Mouse (Mus musculus): ENCODE measurements around the gene Scp2. TPM values are rescaled to one million over a fixed set of nuclear protein-coding genes. Genes with fewer than 3 reads are reported as not detected.

The Scp2 gene
- total and polyA plus RNA-seq, 3 experiments = 235 to 357 (median 303) TPM

GRCm38 (mm10) chr4:108077224-108077955, 67.4 kb downstream of the Scp2 start:
- no peak for DNase-seq
- Histone ChIP-seq H3K4me1 (ENCODE audit: control insufficient read depth, insufficient read depth, low read length) (no peaks in the 10 kb centered on the region), H3K27ac (no peak overlapping the region), H3K9ac (ENCODE audit: low read depth, low read length) (no peak overlapping the region), H3K79me2 (replicated peaks; ENCODE audit: control insufficient read depth, insufficient read depth, low read length) (no peaks in the 10 kb centered on the region), H3K36me3 (ENCODE audit: control insufficient read depth, insufficient read depth, low read length) (no peaks in the 10 kb centered on the region), H3K4me3 (no peak overlapping the region), H3K27me3 (ENCODE audit: control insufficient read depth, insufficient read depth, low read length) (no peaks in the 10 kb centered on the region)
- no peak for TF ChIP-seq POLR2A (IDR thresholded peaks at IDR 0.05; ENCODE audit: insufficient read depth, low read depth, low read length)
- TF ChIP-seq EP300 (IDR thresholded peaks at IDR 0.05; ENCODE audit: insufficient read depth, low read depth, low read length) = no peak
- no peak for TF ChIP-seq CTCF (IDR thresholded peaks at IDR 0.05)
- intact Hi-C loops (cut with DNase I) = loop anchor here (10.0 kb wide), 1 partner anchor 247 kb away; the partner anchor contains the start of gene Coa7
- WGBS = 73% methylated on average over 3 of the region's 3 CpGs

GRCm38 (mm10) chr4:108074204-108074823, 70.5 kb downstream of the Scp2 start:
- Histone ChIP-seq H3K4me3 (no peak overlapping the region), H3K27me3 (ENCODE audit: control insufficient read depth, insufficient read depth, low read length) (no peaks in the 10 kb centered on the region), H3K79me2 (replicated peaks; ENCODE audit: control insufficient read depth, insufficient read depth, low read length) (no peaks in the 10 kb centered on the region), H3K27ac (no peak overlapping the region), H3K4me1 (ENCODE audit: control insufficient read depth, insufficient read depth, low read length) (no peaks in the 10 kb centered on the region), H3K36me3 (ENCODE audit: control insufficient read depth, insufficient read depth, low read length) (peaks cover 8% of the 10 kb centered on the region), H3K9ac (ENCODE audit: low read depth, low read length) (no peak overlapping the region)
- 93% methylated on average over 3 of the region's 3 CpGs for WGBS
- DNase-seq = no peak
- no peak for TF ChIP-seq POLR2A (IDR thresholded peaks at IDR 0.05; ENCODE audit: insufficient read depth, low read depth, low read length)
- no peak for TF ChIP-seq CTCF (IDR thresholded peaks at IDR 0.05)
- no peak for TF ChIP-seq EP300 (IDR thresholded peaks at IDR 0.05; ENCODE audit: insufficient read depth, low read depth, low read length)
- intact Hi-C loops (cut with DNase I) = loop anchor here (5.0 to 10.0 kb wide), 2 partner anchors 43 to 250 kb away; partner anchors contain the start of gene Coa7

- no peak for TF ChIP-seq EP300 (IDR thresholded peaks at IDR 0.05; ENCODE audit: insufficient read depth, low read depth, low read length)
- no peak for TF ChIP-seq POLR2A (IDR thresholded peaks at IDR 0.05; ENCODE audit: insufficient read depth, low read depth, low read length)
- no peak for TF ChIP-seq CTCF (IDR thresholded peaks at IDR 0.05)
- intact Hi-C loops (cut with DNase I) = loop anchor here (5.0 to 10.0 kb wide), 2 partner anchors 45 to 253 kb away; partner anchors contain the start of gene Coa7
Measured at GRCm38 (mm10) chr4:108072086-108072485, 72.7 kb downstream of the Scp2 start.

DNA sequence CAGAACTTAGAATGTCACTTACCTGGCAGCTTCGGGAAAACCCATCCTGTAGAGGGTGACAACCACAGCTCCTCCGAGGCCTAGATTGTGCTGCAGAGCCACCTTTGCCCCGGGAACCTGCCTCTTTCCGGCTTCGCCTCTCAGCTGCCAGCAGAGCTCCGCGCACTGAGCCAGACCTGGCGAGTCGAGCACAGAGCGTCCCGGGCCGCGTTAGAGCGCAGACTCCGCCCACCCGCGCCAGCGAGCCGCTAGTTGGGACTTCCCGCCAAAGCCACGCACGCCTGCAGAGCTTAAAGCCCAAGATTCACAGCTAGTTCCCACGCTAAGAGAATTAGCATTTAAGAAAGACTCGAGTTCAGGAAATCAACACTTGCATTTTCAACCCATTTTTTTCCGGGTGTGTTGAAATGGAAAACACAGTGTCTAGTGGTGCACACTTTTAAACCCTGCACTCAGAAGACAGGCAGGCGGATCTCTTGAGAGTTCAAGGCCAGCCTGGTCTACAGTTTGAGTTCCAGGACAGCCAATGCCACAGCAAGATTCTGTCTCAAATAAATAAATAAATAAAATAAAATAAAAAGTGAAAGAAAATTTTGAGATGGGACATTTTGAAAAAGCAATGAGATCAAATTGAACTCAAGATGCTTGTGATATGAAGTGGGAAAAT, 73.4 kb downstream of the Scp2 start:
- Histone ChIP-seq H3K36me3 (ENCODE audit: control insufficient read depth, insufficient read depth, low read length) (peaks cover 23% of the 10 kb centered on the region), H3K4me3 (peak overlapping the region; percentile 57), H3K79me2 (replicated peaks; ENCODE audit: control insufficient read depth, insufficient read depth, low read length) (peaks cover 4% of the 10 kb centered on the region), H3K27me3 (ENCODE audit: control insufficient read depth, insufficient read depth, low read length) (no peaks in the 10 kb centered on the region), H3K4me1 (ENCODE audit: control insufficient read depth, insufficient read depth, low read length) (no peaks in the 10 kb centered on the region), H3K9ac (ENCODE audit: low read depth, low read length) (peak overlapping the region; percentile 59), H3K27ac (peak overlapping the region; percentile 81)
- peak; percentile 96 to 97 for DNase-seq
- intact Hi-C loops (cut with DNase I) = loop anchor here (5.0 to 10.0 kb wide), 2 partner anchors 46 to 253 kb away; partner anchors contain the start of gene Coa7
- 3% methylated on average over 26 of the region's 26 CpGs for WGBS
- peak; percentile 65; the same call in 1 of the 2 replicates for TF ChIP-seq EP300 (IDR thresholded peaks at IDR 0.05; ENCODE audit: insufficient read depth, low read depth, low read length)
- TF ChIP-seq CTCF (IDR thresholded peaks at IDR 0.05) = peak; percentile 26; the same call in 1 of the 2 replicates
- peak; percentile 78 for TF ChIP-seq POLR2A (IDR thresholded peaks at IDR 0.05; ENCODE audit: insufficient read depth, low read depth, low read length)

More at GRCm38 (mm10) chr4:108072086-108072485, 72.7 kb downstream of the Scp2 start:
- peaks cover 19% of the 10 kb centered on the region for H3K36me3 ChIP-seq (ENCODE audit: control insufficient read depth, insufficient read depth, low read length)
- H3K27me3 ChIP-seq (ENCODE audit: control insufficient read depth, insufficient read depth, low read length) = no peaks in the 10 kb centered on the region
- H3K79me2 ChIP-seq (replicated peaks; ENCODE audit: control insufficient read depth, insufficient read depth, low read length) = peaks cover 4% of the 10 kb centered on the region
- H3K4me3 ChIP-seq = no peak overlapping the region
- no peak overlapping the region for H3K27ac ChIP-seq
- no peak overlapping the region for H3K9ac ChIP-seq (ENCODE audit: low read depth, low read length)
- 91% methylated on average over 3 of the region's 3 CpGs for WGBS
- H3K4me1 ChIP-seq (ENCODE audit: control insufficient read depth, insufficient read depth, low read length) = no peaks in the 10 kb centered on the region
- no peak for DNase-seq

DNA sequence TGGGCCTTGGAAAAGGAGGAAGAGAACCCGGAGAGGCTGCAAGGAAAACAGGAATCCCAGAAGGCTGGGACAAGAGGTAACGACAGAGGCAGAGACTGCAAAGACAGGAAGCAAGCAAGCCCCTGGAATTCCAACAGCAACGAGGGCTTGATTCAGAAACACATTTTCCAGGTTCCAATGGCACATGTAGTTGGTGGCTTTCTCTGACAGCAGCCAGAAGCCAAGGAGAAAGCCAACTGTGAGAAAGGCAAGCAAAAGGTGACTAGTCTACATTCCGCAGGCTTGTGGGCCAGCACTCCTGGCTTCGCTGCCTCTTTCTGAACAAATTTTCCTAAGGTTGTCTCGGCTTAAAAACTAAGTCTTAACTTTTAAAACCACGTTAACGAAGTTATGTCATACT, 74.1 kb downstream of the Scp2 start:
- WGBS = 2% methylated on average over 8 of the region's 8 CpGs
- Histone ChIP-seq H3K36me3 (ENCODE audit: control insufficient read depth, insufficient read depth, low read length) (peaks cover 25% of the 10 kb centered on the region), H3K27ac (peak overlapping the region; percentile 81), H3K4me3 (peak overlapping the region; percentile 57), H3K9ac (ENCODE audit: low read depth, low read length) (peak overlapping the region; percentile 80), H3K27me3 (ENCODE audit: control insufficient read depth, insufficient read depth, low read length) (no peaks in the 10 kb centered on the region), H3K79me2 (replicated peaks; ENCODE audit: control insufficient read depth, insufficient read depth, low read length) (peaks cover 4% of the 10 kb centered on the region), H3K4me1 (ENCODE audit: control insufficient read depth, insufficient read depth, low read length) (no peaks in the 10 kb centered on the region)
- peak; percentile 19 to 42 for DNase-seq
- TF ChIP-seq EP300 (IDR thresholded peaks at IDR 0.05; ENCODE audit: insufficient read depth, low read depth, low read length) (no peak), POLR2A (IDR thresholded peaks at IDR 0.05; ENCODE audit: insufficient read depth, low read depth, low read length) (no peak), CTCF (IDR thresholded peaks at IDR 0.05) (no peak)
- intact Hi-C loops (cut with DNase I) = loop anchor here (5.0 to 10.0 kb wide), 2 partner anchors 47 to 254 kb away; partner anchors contain the start of gene Coa7

All from heart, adult 2 months (tissue).